Mouse (Mus musculus): ENCODE data around the gene Ccl7. TPM values are rescaled to one million over a fixed set of nuclear protein-coding genes. Genes with fewer than 3 reads are reported as not detected.

Gene Ccl7
- total RNA-seq (2022), result not detected

GRCm38 (mm10) chr11:82045471-82045870 lies at the start of gene Ccl7:
Gene Ccl7 (plus strand): TSS chr11:82045712.
- no peak for DNase-seq (ENCODE audit: low spot score in 2 of 2)

- peak; percentile 52 to 77 for DNase-seq (ENCODE audit: low spot score in 2 of 2)
These were observed 49.2 kb upstream of the Ccl7 start for GRCm38 (mm10) chr11:81996172-81996841.

GRCm38 (mm10) chr11:81997085-81997484 lies 48.4 kb upstream of the Ccl7 start:
- no peak for DNase-seq (ENCODE audit: low spot score in 2 of 2)

- no peak for DNase-seq (ENCODE audit: low spot score in 2 of 2)
These were observed 46.9 kb upstream of the Ccl7 start for GRCm38 (mm10) chr11:81998646-81999045.

- no peak for DNase-seq (ENCODE audit: low spot score in 2 of 2)
These were observed 46.0 kb upstream of the Ccl7 start for GRCm38 (mm10) chr11:81999469-81999868.

GRCm38 (mm10) chr11:82000581-82000980 lies 44.9 kb upstream of the Ccl7 start:
- DNase-seq (ENCODE audit: low spot score in 2 of 2), result no peak

GRCm38 (mm10) chr11:82004810-82005209 lies 40.7 kb upstream of the Ccl7 start:
- DNase-seq (ENCODE audit: low spot score in 2 of 2), result no peak

- no peak for DNase-seq (ENCODE audit: low spot score in 2 of 2)
These were observed 38.6 kb upstream of the Ccl7 start for GRCm38 (mm10) chr11:82006796-82007423.

- no peak for DNase-seq (ENCODE audit: low spot score in 2 of 2)
These were observed 35.4 kb upstream of the Ccl7 start for GRCm38 (mm10) chr11:82010115-82010514.

GRCm38 (mm10) chr11:82011411-82012193 lies 33.9 kb upstream of the Ccl7 start:
- DNase-seq (ENCODE audit: low spot score in 2 of 2), result no peak

- no peak for DNase-seq (ENCODE audit: low spot score in 2 of 2)
These were observed 31.8 kb upstream of the Ccl7 start for GRCm38 (mm10) chr11:82013756-82014155.

- DNase-seq (ENCODE audit: low spot score in 2 of 2), result no peak
These were observed 30.4 kb upstream of the Ccl7 start for GRCm38 (mm10) chr11:82015066-82015465.

GRCm38 (mm10) chr11:82016181-82016780 lies 29.2 kb upstream of the Ccl7 start:
- DNase-seq (ENCODE audit: low spot score in 2 of 2), result no peak

- DNase-seq (ENCODE audit: low spot score in 2 of 2), result no peak
These were observed 26.1 kb upstream of the Ccl7 start for GRCm38 (mm10) chr11:82019389-82019788.

GRCm38 (mm10) chr11:82019793-82020192 lies 25.7 kb upstream of the Ccl7 start:
- DNase-seq (ENCODE audit: low spot score in 2 of 2), result no peak

- no peak for DNase-seq (ENCODE audit: low spot score in 2 of 2)
These were observed 24.1 kb upstream of the Ccl7 start for GRCm38 (mm10) chr11:82021406-82021805.

GRCm38 (mm10) chr11:82022504-82023056 lies 22.9 kb upstream of the Ccl7 start:
- DNase-seq (ENCODE audit: low spot score in 2 of 2), result no peak

GRCm38 (mm10) chr11:82023769-82024168 lies 21.7 kb upstream of the Ccl7 start:
- no peak for DNase-seq (ENCODE audit: low spot score in 2 of 2)

- no peak for DNase-seq (ENCODE audit: low spot score in 2 of 2)
These were observed 15.3 kb upstream of the Ccl7 start for GRCm38 (mm10) chr11:82030171-82030570.

GRCm38 (mm10) chr11:82032136-82032535 lies 13.4 kb upstream of the Ccl7 start:
- DNase-seq (ENCODE audit: low spot score in 2 of 2), result no peak

- no peak for DNase-seq (ENCODE audit: low spot score in 2 of 2)
These were observed 12.7 kb upstream of the Ccl7 start for GRCm38 (mm10) chr11:82032678-82033344.
